Mouse (Mus musculus): ENCODE measurements around the gene Thop1. TPM values are rescaled to one million over a fixed set of nuclear protein-coding genes. Genes with fewer than 3 reads are reported as not detected.

Thop1 gene
- polyA plus RNA-seq, 1 experiment, result 5.3 TPM

- peaks cover 73% of the 10 kb centered on the region for H3K36me3 ChIP-seq (ENCODE audit: control insufficient read depth)
- peaks cover 3% of the 10 kb centered on the region; the same call in 1 of the 2 replicates for H3K27me3 ChIP-seq (ENCODE audit: control insufficient read depth)
- no peak for TF ChIP-seq GATA1 (IDR thresholded peaks at IDR 0.05; ENCODE audit: low read length)
- TF ChIP-seq TAL1 (IDR thresholded peaks at IDR 0.05; ENCODE audit: low read length), result no peak
- no peaks in the 10 kb centered on the region for H3K9me3 ChIP-seq (ENCODE audit: control insufficient read depth, low read length)
- H3K4me1 ChIP-seq (ENCODE audit: control insufficient read depth), result peaks cover 44% of the 10 kb centered on the region
- no peak overlapping the region for H3K4me3 ChIP-seq (replicated peaks)
These were observed 53.1 kb downstream of the Thop1 start for GRCm38 (mm10) chr10:81122889-81123288.

GRCm38 (mm10) chr10:81123500-81123899, 53.7 kb downstream of the Thop1 start:
- TF ChIP-seq TAL1 (IDR thresholded peaks at IDR 0.05; ENCODE audit: low read length) (no peak), GATA1 (IDR thresholded peaks at IDR 0.05; ENCODE audit: low read length) (no peak)
- Histone ChIP-seq H3K4me1 (ENCODE audit: control insufficient read depth) (peaks cover 50% of the 10 kb centered on the region), H3K4me3 (replicated peaks) (no peak overlapping the region), H3K27me3 (ENCODE audit: control insufficient read depth) (peaks cover 5% of the 10 kb centered on the region), H3K36me3 (ENCODE audit: control insufficient read depth) (peaks cover 69% of the 10 kb centered on the region), H3K9me3 (ENCODE audit: control insufficient read depth, low read length) (no peaks in the 10 kb centered on the region)

Other genes with a start within 250 kb of the Thop1 start
- 1,446 and 1,486 TPM in 2 replicates for gene Oaz1, start 243.4 kb upstream of the Thop1 start, polyA plus RNA-seq (2012)
- not detected in 2 replicates for gene Lingo3, start 226.0 kb upstream of the Thop1 start, polyA plus RNA-seq (2012)
- 17.4 and 20.7 TPM in 2 replicates for gene Lsm7, start 214.8 kb upstream of the Thop1 start, polyA plus RNA-seq (2012)
- gene Sppl2b, start 214.8 kb upstream of the Thop1 start, polyA plus RNA-seq (2012), result 56.0 and 60.5 TPM in 2 replicates
- gene Tmprss9, start 198.2 kb upstream of the Thop1 start, polyA plus RNA-seq (2012), result 0.02 and 0.03 TPM in 2 replicates
- 29.2 and 32.1 TPM in 2 replicates for gene Timm13, start 169.1 kb upstream of the Thop1 start, polyA plus RNA-seq (2012)
- 1.1 and 1.3 TPM in 2 replicates for gene Lmnb2, start 151.8 kb upstream of the Thop1 start, polyA plus RNA-seq (2012)
- 0.15 and 0.16 TPM in 2 replicates for gene Gadd45b, start 140.0 kb upstream of the Thop1 start, polyA plus RNA-seq (2012)
- gene Gng7, start 55.1 kb upstream of the Thop1 start, polyA plus RNA-seq (2012), result not detected in 2 replicates
- gene Diras1, start 44.4 kb upstream of the Thop1 start, polyA plus RNA-seq (2012), result 0.01 TPM in 1 of 2 replicates, not detected in the other
- gene Slc39a3, start 32.6 kb upstream of the Thop1 start, polyA plus RNA-seq (2012), result 1.5 and 1.7 TPM in 2 replicates
- gene Sgta, start 9.9 kb upstream of the Thop1 start, polyA plus RNA-seq (2012), result 18.3 and 18.8 TPM in 2 replicates
- gene Creb3l3, start 28.8 kb downstream of the Thop1 start, polyA plus RNA-seq (2012), result 0.05 and 0.07 TPM in 2 replicates
- 89.1 and 93.4 TPM in 2 replicates for gene Map2k2, start 35.9 kb downstream of the Thop1 start, polyA plus RNA-seq (2012)
- 42.0 and 45.8 TPM in 2 replicates for gene Zbtb7a, start 65.2 kb downstream of the Thop1 start, polyA plus RNA-seq (2012)
- gene Pias4, start 97.9 kb downstream of the Thop1 start, polyA plus RNA-seq (2012), result 13.4 and 16.4 TPM in 2 replicates
- 124 and 177 TPM in 2 replicates for gene Eef2, start 106.6 kb downstream of the Thop1 start, polyA plus RNA-seq (2012)
- gene Dapk3, start 113.0 kb downstream of the Thop1 start, polyA plus RNA-seq (2012), result 8.1 and 8.3 TPM in 2 replicates
- not detected in 2 replicates for gene 4930442H23Rik, start 113.8 kb downstream of the Thop1 start, polyA plus RNA-seq (2012)
- gene Nmrk2, start 132.0 kb downstream of the Thop1 start, polyA plus RNA-seq (2012), result not detected in 2 replicates
- not detected in 2 replicates for gene Atcay, start 160.8 kb downstream of the Thop1 start, polyA plus RNA-seq (2012)
- gene Zfr2, start 163.1 kb downstream of the Thop1 start, polyA plus RNA-seq (2012), result not detected in 2 replicates
- gene Matk, start 182.9 kb downstream of the Thop1 start, polyA plus RNA-seq (2012), result 0.07 and 0.15 TPM in 2 replicates
- gene Mrpl54, start 196.9 kb downstream of the Thop1 start, polyA plus RNA-seq (2012), result 43.8 and 44.0 TPM in 2 replicates
- 4.6 and 5.7 TPM in 2 replicates for gene Apba3, start 196.9 kb downstream of the Thop1 start, polyA plus RNA-seq (2012)
- gene Tjp3, start 221.5 kb downstream of the Thop1 start, polyA plus RNA-seq (2012), result 0.01 and 0.02 TPM in 2 replicates
- 4.0 and 4.5 TPM in 2 replicates for gene Pip5k1c, start 222.9 kb downstream of the Thop1 start, polyA plus RNA-seq (2012)